Mouse (Mus musculus) c-Kit-negative CD71-positive TER-119-positive erythroid progenitor cells, embryonic 14.5 days (primary cell): ENCODE data around the gene Nampt.

Experiments used
- DNase-seq: peaks from one replicate; pipeline ENCODE4 v3.0.0-alpha.2; 2013; ENCODE audit warnings: low read depth, low spot score

Gene Nampt

GRCm38 (mm10) chr12:32897199-32898120 lies 78.1 kb downstream of the Nampt start:
- peak; percentile 54 for DNase-seq

GRCm38 (mm10) chr12:32901005-32901404 lies 81.7 kb downstream of the Nampt start:
- DNase-seq: no peak
